Mouse (Mus musculus): ENCODE measurements around the gene Mst1r.

The Mst1r gene

GRCm38 (mm10) chr9:107906252-107906966 is at the start of gene Mst1r:
Mst1r (plus strand) TSS chr9:107906873.
- peak; percentile 9 for DNase-seq (ENCODE audit: low read depth, low spot score)

GRCm38 (mm10) chr9:107858343-107858742 is 48.3 kb upstream of the Mst1r start:
- no peak for DNase-seq (ENCODE audit: low read depth, low spot score)

GRCm38 (mm10) chr9:107864493-107864892 is 42.2 kb upstream of the Mst1r start:
- no peak for DNase-seq (ENCODE audit: low read depth, low spot score)

- no peak for DNase-seq (ENCODE audit: low read depth, low spot score)
Measured at GRCm38 (mm10) chr9:107866081-107866480, 40.6 kb upstream of the Mst1r start.

GRCm38 (mm10) chr9:107872350-107873098 is 34.1 kb upstream of the Mst1r start:
- DNase-seq (ENCODE audit: low read depth, low spot score), result peak; percentile 96

GRCm38 (mm10) chr9:107873137-107873536 is 33.5 kb upstream of the Mst1r start, which contains the start of gene Rbm6:
Rbm6 (minus strand) TSS chr9:107873237.
- no peak for DNase-seq (ENCODE audit: low read depth, low spot score)

- no peak for DNase-seq (ENCODE audit: low read depth, low spot score)
Measured at GRCm38 (mm10) chr9:107880411-107880810, 26.3 kb upstream of the Mst1r start.

GRCm38 (mm10) chr9:107887804-107888266 is 18.8 kb upstream of the Mst1r start, which contains the start of gene Mon1a:
Mon1a (plus strand) TSS chr9:107888151.
- DNase-seq (ENCODE audit: low read depth, low spot score), result peak; percentile 96

- DNase-seq (ENCODE audit: low read depth, low spot score), result no peak
Measured at GRCm38 (mm10) chr9:107888267-107888850, 18.3 kb upstream of the Mst1r start.

- DNase-seq (ENCODE audit: low read depth, low spot score), result no peak
Measured at GRCm38 (mm10) chr9:107890260-107890659, 16.4 kb upstream of the Mst1r start.

GRCm38 (mm10) chr9:107891023-107891422 is 15.7 kb upstream of the Mst1r start:
- peak; percentile 56 for DNase-seq (ENCODE audit: low read depth, low spot score)

- DNase-seq (ENCODE audit: low read depth, low spot score), result no peak
Measured at GRCm38 (mm10) chr9:107898563-107898962, 8.1 kb upstream of the Mst1r start.

- DNase-seq (ENCODE audit: low read depth, low spot score), result no peak
Measured at GRCm38 (mm10) chr9:107899855-107900254, 6.8 kb upstream of the Mst1r start.

- DNase-seq (ENCODE audit: low read depth, low spot score), result no peak
Measured at GRCm38 (mm10) chr9:107900840-107901626, 5.6 kb upstream of the Mst1r start.

- no peak for DNase-seq (ENCODE audit: low read depth, low spot score)
Measured at GRCm38 (mm10) chr9:107901627-107901914, 5.1 kb upstream of the Mst1r start.

- DNase-seq (ENCODE audit: low read depth, low spot score), result peak; percentile 82
Measured at GRCm38 (mm10) chr9:107904726-107905125, 1.9 kb upstream of the Mst1r start.

- DNase-seq (ENCODE audit: low read depth, low spot score), result no peak
Measured at GRCm38 (mm10) chr9:107906967-107907800, 511 bp downstream of the Mst1r start.

GRCm38 (mm10) chr9:107907801-107908120 is 1.1 kb downstream of the Mst1r start:
- DNase-seq (ENCODE audit: low read depth, low spot score), result no peak

- DNase-seq (ENCODE audit: low read depth, low spot score), result no peak
Measured at GRCm38 (mm10) chr9:107908410-107909158, 1.9 kb downstream of the Mst1r start.

All from A20 (cell line).